Mouse (Mus musculus): ENCODE data around the gene Sept5. TPM values are rescaled to one million over a fixed set of nuclear protein-coding genes. Genes with fewer than 3 reads are reported as not detected.
A peak's percentile ranks its signal among the peaks of the same experiment; 100 is the strongest.

The Sept5 gene
- total RNA-seq, 2 experiments from 2014 or later: 866 to 932 TPM

GRCm38 (mm10) chr16:18636804-18637203, 7.0 kb upstream of the Sept5 start:
- intact Hi-C loops (cut with DNase I): no loop called here
- DNase-seq (ENCODE audit: low spot score in 2 of 2): no peak

GRCm38 (mm10) chr16:18636401-18636800, 6.6 kb upstream of the Sept5 start:
- intact Hi-C loops (cut with DNase I): no loop called here
- DNase-seq (ENCODE audit: low spot score in 2 of 2): no peak

DNA sequence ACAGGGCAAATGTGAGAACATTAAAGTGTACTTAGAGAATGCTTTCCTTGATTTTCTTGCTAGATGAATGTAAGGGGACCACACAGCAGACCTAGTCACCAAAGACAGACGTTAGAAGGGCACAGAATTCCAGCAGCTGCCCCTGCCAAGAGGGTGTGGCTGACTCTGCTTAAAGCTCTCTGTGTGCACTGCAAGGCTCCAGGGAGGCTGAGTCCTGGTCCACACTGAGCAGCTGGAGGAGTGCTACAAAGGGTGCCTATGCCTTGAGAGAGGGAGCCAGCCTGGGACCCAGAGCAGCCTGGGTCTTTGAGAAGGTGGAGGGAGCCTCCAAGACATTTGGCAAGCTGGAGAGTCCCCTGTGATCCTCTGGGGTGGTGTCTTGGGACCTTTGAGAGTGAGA, 3.6 kb upstream of the Sept5 start:
- peak in 1 of 2 experiments; percentile 27 for DNase-seq (ENCODE audit: low spot score in 2 of 2)
- intact Hi-C loops (cut with DNase I): no loop called here

DNA sequence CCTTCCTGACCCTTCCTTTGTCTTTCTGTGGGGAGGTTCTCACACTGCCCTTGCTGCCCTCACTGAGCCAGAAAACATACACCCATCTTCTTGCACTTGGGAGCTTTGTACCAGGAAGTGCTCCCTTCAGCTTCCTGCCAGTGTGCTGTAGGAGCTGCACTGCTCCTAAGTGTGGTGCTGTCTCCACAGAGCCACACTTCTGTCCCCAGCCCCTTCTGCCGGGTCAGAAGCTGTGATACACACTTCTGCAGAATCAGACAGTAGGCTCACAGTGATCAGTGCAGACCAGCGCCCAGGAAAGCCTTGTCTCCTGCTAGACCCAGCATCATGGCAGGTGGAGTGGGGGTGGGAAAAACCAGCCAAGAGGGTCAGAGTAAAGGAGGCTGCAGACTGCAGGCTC, 3.1 kb upstream of the Sept5 start:
- intact Hi-C loops (cut with DNase I): no loop called here
- no peak for DNase-seq (ENCODE audit: low spot score in 2 of 2)

DNA sequence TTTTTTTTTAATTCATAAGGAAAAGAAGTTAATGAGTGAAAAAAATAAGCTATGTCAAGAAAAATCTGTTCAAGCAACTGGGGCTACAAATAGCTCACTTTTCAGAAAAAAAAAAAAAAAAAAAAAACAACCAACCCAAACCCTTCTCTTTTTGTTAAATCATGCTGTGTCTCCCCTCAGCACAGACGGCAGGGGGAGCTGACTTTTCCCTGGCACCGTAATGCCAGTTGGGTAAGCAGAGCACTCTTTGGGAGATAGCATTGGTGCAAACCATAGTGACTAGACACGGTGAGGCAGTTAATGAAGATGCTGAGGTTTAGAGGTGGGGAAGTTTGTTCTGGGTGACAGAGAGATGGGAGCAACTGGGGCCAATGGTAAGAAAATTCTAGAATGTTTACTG, 2.3 kb upstream of the Sept5 start:
- intact Hi-C loops (cut with DNase I): no loop called here
- peak in 1 of 2 experiments; percentile 58 for DNase-seq (ENCODE audit: low spot score in 2 of 2)

- no peak for DNase-seq (ENCODE audit: low spot score in 2 of 2)
- intact Hi-C loops (cut with DNase I): no loop called here
These were observed 1.4 kb upstream of the Sept5 start for GRCm38 (mm10) chr16:18631141-18631540.

DNA sequence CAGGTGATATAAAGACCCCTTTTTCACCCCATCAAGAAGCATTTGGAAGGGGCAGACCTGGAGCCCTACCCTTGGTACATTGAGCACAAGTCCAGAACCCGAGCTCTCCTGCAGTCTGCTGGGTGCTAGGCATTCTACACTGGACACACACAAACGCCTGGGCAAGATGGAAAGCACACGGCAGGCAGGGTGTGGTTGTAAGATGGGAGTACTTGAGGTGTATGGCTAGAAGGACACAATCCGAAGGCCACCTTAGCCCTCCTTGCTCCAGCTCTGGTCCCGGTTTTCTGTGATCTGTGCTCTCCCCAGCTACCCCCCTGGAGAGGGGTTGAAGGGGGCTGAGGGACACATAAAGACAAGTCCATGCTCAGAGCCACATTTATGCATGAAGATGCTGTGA, 537 bp upstream of the Sept5 start:
- DNase-seq (ENCODE audit: low spot score in 2 of 2): no peak
- intact Hi-C loops (cut with DNase I): no loop called here

DNA sequence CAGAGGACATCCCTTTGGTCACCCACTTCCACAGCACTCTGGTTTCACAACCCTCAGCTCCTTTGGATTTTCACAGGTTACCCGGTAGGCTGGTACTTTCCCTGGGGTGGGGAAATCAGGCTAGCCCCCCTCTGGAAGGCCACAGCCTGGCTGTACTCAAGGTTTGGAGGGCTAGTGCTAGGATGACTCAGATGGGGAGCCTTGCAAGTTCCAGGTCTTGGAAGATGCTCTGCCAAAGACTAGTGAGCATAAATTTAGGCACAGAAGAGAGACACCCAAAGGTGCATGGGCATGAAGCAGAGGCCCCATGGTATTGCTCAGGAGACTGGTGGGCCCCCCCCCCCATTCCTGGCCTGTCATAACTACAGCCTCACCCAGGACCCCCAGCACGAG, 810 bp downstream of the Sept5 start:
- DNase-seq (ENCODE audit: low spot score in 2 of 2): no peak
- intact Hi-C loops (cut with DNase I): loop anchor here (5.0 kb wide), 1 partner anchor 168 kb away; no protein-coding TSS in a partner anchor

GRCm38 (mm10) chr16:18628206-18628947, 1.4 kb downstream of the Sept5 start:
- DNase-seq (ENCODE audit: low spot score in 2 of 2): peak in 1 of 2 experiments; percentile 46
- intact Hi-C loops (cut with DNase I): loop anchor here (5.0 kb wide), 1 partner anchor 169 kb away; no protein-coding TSS in a partner anchor

DNA sequence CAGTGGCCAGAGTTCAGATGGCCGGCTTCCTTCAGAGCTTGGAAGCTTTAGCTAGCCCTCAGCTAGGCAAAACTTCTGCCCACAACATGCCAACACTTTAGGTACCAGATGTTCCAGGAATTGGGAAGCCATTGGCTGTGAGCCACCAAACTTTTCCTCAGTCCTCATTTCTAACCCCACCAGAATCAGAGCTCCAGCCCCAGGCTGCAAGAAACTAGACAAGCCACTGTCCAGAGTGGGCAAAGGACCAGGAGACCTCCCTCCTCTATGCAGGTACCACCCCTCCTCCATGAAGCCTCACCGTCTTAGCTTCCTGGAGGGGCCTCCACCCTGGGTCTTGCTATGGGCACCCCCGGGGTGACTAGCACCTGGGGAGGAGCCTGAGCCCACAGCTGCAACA, 2.6 kb downstream of the Sept5 start:
- intact Hi-C loops (cut with DNase I): loop anchor here (2.0 to 5.0 kb wide), 2 partner anchors 52 to 170 kb away; no protein-coding TSS in a partner anchor
- DNase-seq (ENCODE audit: low spot score in 2 of 2): peak in 1 of 2 experiments; percentile 31

DNA sequence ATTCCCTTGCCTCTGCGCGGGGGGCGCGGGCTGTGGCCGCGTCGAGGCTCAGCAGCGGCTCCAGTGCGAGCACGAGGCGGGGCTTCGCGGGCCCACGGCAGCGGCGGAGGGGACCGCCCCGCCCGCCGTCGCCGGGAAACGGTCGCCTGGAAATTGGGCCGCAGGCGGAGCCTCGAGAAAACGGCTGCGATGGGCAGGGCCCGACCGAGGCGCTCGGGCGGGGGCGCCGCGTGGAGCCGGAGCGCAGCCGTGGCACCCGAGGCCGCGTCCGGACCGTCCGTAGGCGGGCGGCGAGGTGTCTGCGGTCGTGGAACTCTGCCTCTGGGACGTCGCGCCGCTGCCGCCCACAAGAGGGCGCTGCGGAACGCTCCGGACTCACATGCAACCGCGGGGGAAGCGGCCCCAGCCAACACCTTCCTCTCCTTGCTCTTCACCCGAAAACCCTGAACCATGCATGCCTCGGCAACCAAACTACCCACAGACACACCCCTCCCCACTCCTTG, 3.3 kb downstream of the Sept5 start, which contains the start of gene Gm49601:
TSS of gene Gm49601 (minus strand) at position 52 of the 503 bp plus-strand sequence.
- DNase-seq (ENCODE audit: low spot score in 2 of 2): peak; percentile 85 to 86
- intact Hi-C loops (cut with DNase I): loop anchor here (2.0 to 5.0 kb wide), 2 partner anchors 52 to 171 kb away; no protein-coding TSS in a partner anchor

- intact Hi-C loops (cut with DNase I): loop anchor here (2.0 to 5.0 kb wide), 2 partner anchors 53 to 171 kb away; no protein-coding TSS in a partner anchor
- DNase-seq (ENCODE audit: low spot score in 2 of 2): peak; percentile 78 to 85
These were observed 3.9 kb downstream of the Sept5 start for GRCm38 (mm10) chr16:18625791-18626311.

- DNase-seq (ENCODE audit: low spot score in 2 of 2): peak in 1 of 2 experiments; percentile 31
These were observed 4.7 kb downstream of the Sept5 start for GRCm38 (mm10) chr16:18625097-18625496.

DNA sequence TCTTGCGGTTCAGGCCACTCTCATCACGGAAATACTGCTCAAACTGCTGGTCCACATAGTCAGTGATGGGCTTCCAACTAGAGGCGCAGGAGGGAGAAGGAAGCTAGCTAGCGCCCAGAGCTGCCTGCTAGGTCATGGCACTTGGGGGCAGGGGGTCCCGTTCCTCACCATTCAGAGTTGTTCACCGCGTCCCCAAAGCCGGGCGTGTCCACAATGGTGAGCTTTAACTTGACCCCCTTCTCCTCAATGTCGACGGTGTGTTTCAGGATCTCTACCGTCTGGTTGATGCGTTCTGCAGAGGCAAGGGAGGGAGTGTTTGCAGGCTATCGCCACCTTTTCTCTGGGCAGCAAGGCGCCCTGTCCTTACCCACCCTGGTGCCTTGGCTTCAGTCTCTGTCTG, 5.1 kb downstream of the Sept5 start:
- DNase-seq (ENCODE audit: low spot score in 2 of 2): no peak
- intact Hi-C loops (cut with DNase I): loop anchor here (5.0 kb wide), 1 partner anchor 173 kb away; no protein-coding TSS in a partner anchor

More at GRCm38 (mm10) chr16:18625097-18625496, 4.7 kb downstream of the Sept5 start:
- intact Hi-C loops (cut with DNase I): loop anchor here (5.0 kb wide), 1 partner anchor 172 kb away; no protein-coding TSS in a partner anchor

- DNase-seq (ENCODE audit: low spot score in 2 of 2): peak in 1 of 2 experiments; percentile 23
- intact Hi-C loops (cut with DNase I): no loop called here
These were observed 5.8 kb downstream of the Sept5 start for GRCm38 (mm10) chr16:18623751-18624540.

GRCm38 (mm10) chr16:18622916-18623750, 6.6 kb downstream of the Sept5 start:
- peak in 1 of 2 experiments; percentile 33 for DNase-seq (ENCODE audit: low spot score in 2 of 2)
- intact Hi-C loops (cut with DNase I): no loop called here

GRCm38 (mm10) chr16:18622019-18622418, 7.7 kb downstream of the Sept5 start, which contains the start of gene Gp1bb:
TSS of gene Gp1bb (minus strand) at chr16:18622403.
- intact Hi-C loops (cut with DNase I): no loop called here
- peak in 1 of 2 experiments; percentile 20 for DNase-seq (ENCODE audit: low spot score in 2 of 2)

GRCm38 (mm10) chr16:18621362-18622001, 8.3 kb downstream of the Sept5 start:
- intact Hi-C loops (cut with DNase I): no loop called here
- peak in 1 of 2 experiments; percentile 49 for DNase-seq (ENCODE audit: low spot score in 2 of 2)

Data from left cerebral cortex, postnatal 14 days (tissue).